Mouse (Mus musculus) kidney, adult 11 months (tissue): ENCODE results near the gene Nos1.

Experiments
- DNase-seq: peaks from one replicate; pipeline ENCODE4 v3.0.0; 2022

The Nos1 gene

DNA sequence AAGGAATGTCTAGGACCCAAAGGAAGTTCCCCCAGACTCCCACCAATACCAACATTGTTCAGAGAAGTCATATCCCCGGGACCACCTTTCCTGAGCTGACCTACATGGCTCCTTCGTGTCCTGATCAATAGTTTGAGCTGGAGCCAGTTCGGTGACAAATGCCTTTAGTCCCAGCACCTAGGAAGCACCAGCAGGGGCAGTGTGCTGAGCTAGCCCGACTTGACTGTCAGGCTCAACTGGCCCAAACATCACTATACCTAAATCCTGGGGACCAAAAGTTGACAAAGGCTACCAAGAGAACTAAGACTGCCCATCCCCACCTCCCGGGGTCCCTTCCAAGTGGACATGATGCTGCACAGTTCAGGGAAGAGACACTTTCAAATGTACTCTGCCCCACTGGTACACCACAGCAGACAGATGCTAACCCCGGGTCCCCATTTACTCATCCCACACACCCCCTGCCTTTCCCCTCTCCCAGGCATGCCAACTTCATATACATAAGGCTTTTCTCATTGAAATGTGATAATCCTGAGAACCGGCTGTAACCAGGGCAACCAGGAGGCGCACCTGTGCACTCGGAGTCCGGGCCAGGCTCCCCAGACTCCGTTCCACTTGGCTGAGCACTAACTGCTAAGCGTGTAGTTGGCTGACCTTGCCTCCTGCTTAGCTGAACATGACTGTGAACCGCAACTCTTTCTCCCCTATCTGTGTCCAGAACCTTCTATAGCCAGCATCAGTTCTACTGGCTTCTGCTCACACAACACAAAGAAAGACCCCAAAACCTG is 120.3 kb downstream of the Nos1 start:
- peak; percentile 55 for DNase-seq

DNA sequence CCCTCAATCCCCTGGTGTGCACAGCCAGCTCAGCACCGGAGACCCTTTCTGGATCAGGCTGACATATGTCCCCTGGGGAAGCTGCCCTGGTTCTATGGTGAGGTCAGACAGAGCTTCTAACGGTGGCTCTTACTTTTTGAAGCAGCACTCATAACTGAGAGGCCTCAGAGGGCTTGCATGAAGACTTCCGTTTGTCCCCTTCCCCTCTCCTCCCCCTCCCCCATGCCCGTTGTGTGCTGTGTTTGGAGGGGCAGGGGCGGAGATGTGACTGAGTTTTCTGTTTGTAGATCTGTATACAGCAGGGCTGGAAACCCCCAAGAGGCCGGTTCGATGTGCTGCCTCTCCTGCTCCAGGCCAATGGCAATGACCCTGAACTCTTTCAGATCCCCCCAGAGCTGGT is 122.7 kb downstream of the Nos1 start:
- no peak for DNase-seq

DNA sequence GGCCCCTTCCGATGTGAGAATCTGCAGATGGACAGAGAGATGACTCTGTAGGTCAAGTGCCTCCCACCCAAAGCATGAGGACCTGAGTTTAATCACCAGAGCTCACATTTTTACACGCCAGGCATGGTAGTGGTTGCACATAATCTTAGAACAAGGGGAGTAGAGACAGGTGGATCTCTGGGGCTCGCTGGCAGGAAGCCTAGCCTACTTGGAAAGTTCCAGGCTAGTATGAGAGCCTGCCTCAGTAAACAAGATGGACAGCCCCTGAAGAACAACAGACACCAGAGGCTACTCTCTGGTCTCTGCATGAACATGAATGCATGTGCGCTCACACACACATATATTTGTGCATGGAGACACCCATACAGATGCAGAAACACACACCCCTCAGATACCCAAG is 124.9 kb downstream of the Nos1 start:
- no peak for DNase-seq

DNA sequence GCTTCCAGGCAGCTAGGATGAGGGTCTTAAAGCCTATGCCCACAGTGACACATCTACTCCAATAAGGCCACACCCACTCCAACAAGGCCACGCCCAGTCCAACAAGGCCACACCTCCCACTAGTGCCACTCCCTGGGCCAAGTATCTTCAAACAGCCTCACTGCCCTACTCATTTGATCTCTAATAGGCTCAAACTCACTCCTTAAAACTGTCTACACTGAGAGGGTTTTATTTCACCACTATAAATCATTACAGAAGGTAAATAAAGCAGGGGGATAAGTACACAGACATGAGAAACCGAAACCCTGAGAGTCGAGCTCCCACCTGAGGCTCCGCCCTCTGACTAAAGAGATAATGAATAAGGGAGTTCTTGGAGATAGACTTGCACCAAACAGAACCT is 128.7 kb downstream of the Nos1 start:
- DNase-seq, result no peak

DNA sequence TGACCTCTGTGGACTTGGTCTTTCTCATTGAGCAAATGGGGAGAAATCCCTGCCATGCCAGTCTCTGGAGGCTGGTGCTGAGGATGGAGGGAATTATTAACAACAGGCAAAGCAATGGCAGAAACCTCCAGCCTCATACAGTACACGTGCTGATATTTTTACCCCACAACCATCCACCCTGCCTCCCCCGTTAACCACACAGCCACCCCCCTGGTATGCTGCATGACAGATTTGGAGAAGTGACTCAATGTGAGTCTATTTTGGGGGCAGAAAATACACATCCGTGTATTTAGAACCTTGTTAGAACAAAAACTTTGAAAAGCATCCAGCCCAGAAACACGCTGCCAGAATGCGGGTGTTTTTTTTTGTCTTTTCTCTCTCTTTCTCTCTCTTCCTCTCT is 135.5 kb downstream of the Nos1 start:
- DNase-seq, result no peak

DNA sequence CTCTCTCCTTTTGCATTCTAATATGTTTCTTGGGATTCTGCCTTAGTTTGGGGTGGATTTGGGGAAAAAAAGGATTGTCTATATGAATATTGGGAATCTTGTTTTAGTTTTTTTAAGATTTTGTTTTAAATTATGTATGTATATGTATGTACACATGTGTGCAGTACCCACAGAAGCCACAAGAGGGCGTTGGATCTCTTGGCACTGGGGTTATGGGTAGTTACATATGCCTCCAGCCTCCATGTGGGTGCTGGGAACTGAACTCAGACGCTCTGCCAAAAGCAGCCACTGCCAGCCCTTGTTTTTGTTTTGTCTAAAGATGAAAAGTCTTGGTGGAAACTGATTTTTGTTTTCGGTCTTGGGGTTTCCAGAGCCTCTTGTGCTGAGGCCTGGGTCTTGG is 136.1 kb downstream of the Nos1 start:
- DNase-seq, result no peak

DNA sequence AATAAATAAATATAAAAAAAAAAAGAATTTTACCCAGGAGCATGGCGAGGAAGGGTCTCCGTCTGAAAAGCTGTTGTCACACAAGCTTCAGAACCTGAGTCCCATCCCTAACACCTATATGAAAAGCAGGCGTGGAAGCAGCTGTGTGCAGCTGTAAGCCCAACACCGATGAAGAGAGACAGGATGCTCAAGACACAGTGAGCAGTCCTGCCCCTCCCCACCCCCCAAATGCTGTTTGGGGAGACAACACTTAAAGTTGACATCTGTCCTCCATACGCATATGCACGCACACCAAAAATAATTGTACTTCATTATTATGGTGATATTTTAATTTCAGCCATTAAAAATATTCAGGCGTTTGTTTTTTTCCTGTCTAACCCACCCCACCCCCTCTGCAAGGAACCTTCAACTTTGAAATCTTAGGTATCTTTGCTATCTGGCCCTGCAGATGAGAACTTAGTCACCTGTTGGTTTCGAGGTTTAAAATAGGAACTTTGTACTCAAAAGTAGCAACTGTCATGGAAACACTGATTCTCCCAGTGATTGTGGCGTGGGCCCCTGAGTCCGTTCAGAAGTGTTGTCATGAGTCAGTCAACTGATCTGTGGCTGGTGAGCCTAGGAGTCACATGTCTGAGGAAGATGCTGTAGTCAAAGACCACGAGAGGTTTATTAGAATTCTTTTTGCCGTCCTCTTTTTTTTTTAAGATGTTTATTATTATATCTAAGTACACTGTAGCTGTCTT is 141.1 kb downstream of the Nos1 start:
- no peak for DNase-seq

DNA sequence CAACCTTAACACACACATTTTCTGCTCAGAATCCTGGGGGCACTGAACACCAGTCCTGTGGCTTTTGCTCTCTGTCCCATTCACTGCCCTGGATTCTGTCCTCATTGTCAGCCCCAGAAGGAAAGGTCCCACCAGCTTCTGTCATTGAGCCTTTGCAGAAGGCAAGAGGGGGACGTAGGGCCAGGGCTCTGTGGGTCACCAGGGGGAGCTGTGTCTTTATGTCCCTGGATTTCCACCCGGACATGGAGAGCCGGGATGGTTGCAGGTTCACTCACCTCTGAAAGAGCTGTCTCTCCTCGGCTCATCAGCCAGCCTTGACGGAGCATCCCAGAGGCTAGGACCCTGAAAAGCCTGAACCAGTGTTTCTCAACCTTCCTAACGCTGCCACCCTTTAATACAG is 142.9 kb downstream of the Nos1 start:
- no peak for DNase-seq

DNA sequence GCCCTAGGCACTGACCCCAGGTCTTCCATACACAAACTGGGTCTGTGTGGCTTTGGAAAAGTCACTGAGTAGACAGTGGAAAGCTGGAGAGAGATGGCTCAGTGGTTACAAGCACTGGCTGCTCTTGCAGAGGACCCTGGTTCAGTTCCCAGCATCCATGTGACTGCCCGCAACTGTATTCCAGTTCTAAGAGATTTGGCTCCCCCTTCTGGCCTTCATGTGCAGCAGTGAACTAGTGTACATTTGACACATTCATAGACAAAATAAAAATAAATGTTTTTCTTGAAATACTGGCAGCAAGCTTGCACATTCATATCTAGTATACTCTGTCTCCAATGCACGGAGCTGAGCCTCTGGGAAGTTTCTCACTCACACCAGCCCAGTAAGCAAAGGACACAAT is 147.7 kb downstream of the Nos1 start:
- DNase-seq, result no peak

DNA sequence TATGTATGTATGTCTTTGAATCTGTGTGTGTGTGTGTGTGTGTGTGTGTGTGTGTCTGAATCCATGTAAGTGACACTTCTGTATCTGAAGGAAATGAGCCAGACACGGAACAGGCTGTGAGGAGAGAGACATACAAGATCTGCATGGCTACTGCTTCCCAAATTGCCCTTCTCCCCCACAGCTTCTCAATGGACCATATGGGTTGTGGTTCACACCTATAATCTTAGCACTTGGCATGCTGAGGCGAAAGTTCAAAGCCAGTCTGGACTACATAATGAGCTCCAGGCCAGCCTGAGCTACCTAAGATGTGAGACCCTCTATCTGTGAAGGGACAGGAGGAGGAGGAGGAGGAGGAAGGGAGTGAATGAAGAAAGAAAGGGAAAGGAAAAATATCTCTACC is 151.4 kb downstream of the Nos1 start:
- no peak for DNase-seq

DNA sequence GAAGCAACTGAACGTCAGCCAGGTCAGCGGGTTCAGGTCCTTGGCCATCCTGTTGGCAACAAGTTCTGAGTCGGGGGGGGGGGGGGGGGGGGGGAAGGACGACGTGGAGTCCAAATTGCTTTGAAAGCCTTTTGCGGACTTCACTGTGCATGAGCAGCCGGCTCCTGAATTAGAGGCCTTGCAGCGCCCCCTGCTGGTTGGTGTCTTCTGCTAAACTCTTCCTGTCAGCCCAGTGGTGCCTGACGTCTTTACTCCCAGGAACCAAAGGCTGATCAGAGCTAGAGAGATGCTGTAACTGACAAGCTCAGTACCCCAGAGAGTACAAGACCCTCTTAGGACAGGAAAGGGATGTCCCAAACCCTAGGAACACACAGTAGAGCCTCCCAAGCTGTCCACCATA is 152.0 kb downstream of the Nos1 start:
- DNase-seq, result peak; percentile 57

DNA sequence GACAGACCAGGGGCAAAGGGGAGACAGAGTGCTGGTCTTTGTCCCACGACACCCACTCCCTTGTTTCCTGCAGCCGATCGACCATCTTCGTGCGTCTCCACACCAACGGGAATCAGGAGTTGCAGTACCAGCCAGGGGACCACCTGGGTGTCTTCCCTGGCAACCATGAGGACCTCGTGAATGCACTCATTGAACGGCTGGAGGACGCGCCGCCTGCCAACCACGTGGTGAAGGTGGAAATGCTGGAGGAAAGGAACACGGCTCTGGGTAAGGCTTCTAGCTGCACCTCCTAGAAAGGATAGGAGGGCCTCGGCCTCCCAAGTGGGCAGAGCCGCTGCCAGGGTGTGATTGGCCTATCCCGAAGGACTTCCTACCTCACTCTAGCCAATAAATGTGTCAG is 155.5 kb downstream of the Nos1 start:
- DNase-seq, result no peak

DNA sequence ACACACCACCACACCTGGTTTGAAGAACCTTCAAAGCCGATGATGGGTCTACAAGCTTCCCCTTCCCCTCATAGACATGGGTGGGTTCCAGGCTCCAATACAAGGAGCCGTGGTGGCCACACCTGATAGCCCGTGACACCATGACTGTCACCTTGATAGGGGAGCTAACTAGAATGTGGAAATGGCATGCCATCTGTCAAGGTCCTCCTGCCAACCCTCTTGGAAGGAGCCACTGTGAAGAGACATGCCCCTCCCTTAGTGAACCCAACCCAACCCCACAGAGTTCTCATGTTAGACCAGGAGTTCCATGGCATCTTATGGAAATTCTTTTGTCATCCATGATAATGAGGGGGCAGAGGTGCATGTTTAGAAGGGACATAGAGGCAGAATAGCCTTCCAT is 156.4 kb downstream of the Nos1 start:
- DNase-seq, result no peak

DNA sequence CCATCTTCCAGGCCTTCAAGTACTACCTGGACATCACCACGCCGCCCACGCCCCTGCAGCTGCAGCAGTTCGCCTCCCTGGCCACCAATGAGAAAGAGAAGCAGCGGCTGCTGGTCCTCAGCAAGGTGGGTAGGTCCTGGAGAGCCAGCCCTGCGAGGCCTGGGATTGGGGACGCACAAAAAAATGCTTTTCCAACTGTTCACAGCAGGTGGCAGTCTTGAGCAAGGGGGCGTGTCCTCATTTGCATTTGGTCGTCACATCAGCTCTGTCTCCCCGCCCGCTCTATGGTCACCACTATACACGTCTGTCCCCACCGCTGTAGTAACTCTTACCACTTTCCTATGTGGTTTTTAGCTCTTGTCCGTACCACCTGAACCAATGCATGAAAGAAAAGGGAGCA is 157.3 kb downstream of the Nos1 start:
- DNase-seq, result peak; percentile 46

DNA sequence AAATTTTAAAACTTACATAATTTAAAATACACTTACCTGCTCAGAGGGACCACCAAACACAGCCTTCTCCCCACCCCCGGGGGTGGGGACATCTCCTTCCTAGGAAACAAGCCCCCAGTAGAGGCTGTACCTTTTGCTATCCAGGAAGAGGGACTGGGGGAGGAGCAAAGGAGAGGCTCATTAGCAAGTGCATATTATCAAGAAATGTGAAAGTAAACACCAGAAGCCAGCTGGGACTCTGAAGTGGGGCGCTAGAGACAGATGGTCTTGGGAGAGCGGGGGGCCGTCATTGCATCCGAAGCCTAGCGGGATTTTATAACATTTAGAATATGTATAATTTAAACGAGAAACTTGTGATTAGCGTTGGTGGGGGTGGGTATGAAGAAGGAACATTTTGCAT is 158.6 kb downstream of the Nos1 start:
- no peak for DNase-seq

DNA sequence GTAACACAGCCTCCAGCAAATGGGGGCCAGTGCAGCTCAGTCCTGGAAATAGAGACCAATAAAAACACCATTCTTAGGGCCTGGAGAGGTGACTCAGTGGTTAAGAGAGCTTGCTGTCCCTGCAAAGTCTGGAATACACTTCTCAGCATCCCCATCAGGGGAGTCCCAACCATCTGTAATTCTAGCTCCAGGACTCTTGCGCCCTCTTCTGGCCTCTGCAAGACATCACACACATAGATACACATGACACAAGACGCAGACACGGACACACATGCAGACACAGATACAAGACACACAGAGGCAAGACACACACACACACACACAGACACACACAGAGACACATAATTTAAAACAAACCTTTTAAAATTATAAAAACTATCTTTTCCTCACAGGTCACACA is 160.7 kb downstream of the Nos1 start:
- DNase-seq, result no peak

DNA sequence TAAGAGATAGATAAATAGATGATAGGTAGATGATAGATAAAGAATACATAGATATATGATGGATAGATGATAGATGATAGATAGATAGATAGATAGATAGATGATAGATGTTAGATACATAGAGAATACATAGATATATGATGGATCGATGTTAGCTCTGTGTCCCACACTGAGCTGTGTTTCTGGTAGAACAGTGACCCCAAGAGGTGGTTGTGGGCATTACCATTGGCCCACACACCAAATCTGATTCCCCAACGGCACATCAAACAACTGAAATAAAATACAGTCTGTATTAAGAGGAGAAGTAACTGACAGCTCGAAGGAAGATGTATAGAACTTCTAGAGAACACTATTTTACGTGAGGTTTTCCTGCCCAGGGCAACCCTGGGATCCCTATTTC is 165.8 kb downstream of the Nos1 start:
- DNase-seq, result no peak

DNA sequence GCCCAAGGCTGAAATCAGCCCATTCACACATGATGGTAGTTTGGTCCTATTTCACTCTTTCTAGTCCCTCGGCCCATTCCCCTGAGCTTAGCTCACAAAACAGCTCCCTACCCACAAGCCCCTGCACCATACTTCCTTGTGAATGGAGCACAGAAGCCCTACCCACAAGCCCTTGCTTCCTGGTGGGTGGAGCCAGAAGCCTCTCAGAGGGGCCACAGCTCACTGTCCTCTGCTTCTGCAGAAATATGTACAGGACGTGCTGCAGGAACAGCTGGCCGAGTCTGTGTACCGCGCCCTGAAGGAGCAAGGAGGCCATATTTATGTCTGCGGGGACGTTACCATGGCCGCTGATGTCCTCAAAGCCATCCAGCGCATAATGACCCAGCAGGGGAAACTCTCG is 168.6 kb downstream of the Nos1 start:
- no peak for DNase-seq

DNA sequence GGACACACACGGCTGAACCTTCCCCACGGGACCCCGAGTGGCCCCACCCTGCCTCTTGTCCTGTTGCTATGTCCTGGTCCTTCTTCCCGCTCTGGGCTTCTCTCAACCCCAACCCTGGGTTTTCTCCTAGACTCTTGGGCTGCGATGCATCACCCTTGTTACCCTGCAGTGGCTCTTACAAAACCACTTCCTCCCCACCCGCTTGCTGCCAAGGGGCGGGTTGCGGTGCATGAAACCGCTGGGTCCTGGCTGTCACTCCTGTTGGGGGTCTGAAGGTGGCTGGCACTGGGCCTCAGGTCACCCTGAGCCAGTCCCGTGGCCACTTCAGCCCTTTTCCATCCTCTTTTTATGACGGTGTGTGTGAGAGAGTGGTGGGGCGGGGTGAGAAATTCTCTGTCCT is 173.1 kb downstream of the Nos1 start:
- DNase-seq, result no peak

DNA sequence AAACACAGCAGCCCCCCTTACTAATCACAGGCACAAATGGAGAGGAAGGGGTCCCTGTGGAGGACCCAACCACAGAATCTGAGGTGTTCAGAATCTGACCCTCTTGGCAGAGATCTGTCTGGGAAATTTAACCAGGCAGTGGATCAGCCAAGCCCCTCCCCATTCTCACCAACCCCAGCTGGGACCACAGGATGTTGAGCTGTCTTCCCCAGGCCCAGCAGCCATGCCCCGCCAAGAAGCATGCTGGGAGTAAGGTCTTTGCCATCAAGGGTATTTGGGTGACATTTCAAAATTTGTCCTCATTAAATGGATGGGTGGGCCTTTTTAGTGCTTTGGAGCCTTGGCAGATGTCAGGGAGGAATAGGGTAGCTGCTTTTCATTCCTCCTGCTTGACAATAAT is 173.6 kb downstream of the Nos1 start:
- no peak for DNase-seq

DNA sequence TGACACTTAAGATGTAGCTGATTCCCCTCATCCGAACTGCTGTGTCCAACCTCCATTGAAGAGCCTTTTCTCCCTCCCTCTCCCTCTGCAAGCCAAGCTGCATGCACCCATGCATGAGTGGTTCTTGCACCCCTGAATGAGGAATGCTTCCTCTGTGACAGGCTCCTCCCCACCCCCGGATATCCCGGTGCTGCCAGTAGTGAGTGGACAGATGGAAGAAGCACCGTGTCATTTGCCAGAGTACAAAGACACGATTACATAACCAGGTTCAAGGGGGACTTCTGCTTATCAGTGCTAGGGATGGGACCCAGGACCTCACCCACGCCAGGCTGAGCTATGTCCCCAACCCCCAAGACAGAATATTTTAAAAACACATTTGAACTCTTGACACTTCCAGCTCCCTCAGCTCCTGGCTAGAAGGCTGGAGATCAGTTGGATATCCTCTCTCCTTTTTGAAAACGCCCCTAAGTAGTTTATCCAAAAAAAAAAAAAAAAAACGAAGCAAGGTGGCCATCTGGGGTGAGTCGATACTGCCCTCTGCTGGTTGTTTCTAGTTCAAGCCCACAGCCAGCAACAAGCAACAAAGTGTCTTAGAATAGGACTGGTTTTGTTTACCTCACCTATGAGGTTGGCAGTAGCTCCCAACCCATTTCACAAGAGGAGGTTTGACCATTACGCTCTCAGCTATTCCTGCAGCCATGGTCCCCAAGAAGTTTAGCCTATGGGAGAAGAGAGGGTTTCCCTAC is 175.0 kb downstream of the Nos1 start:
- DNase-seq, result peak; percentile 30

DNA sequence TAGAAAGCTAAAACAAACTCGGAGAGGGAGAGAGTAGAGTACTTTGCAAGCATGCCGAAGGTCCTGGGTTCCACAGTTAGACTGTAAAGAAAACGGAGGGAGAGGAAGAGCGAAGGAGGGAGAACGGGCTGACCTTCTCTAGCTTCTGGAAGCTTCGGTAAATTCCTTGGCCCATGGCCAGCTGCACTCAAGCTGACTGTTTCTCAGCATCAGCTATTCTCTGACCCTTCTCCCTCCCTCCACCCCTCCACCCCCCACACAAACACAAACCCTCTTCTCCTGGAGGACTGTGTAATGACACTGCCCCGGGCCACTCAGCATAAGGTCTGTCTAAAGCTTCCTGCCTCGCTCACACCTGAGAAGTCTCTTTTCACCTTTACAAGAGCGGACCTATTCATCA is 183.9 kb downstream of the Nos1 start:
- peak; percentile 43 for DNase-seq

DNA sequence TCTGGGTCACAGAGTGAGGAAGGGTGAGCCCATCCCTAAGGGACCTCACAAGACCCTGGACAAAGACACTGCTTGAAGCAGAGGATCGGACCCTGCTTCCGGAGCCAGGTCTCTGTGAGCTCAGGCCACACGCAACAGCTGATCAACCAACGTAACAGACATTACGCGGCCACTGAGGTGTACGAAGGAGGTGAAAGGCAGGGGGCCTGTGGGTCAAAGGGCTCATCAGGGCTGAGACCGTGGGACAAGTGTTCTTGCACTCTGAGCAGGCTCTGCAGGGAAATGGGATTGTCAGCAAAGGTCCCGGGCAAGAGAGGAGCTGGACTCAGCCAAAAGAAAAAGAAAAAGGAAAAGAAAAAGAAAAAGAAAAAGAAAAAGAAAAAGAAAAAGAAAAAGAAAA is 186.1 kb downstream of the Nos1 start:
- peak; percentile 37 for DNase-seq

DNA sequence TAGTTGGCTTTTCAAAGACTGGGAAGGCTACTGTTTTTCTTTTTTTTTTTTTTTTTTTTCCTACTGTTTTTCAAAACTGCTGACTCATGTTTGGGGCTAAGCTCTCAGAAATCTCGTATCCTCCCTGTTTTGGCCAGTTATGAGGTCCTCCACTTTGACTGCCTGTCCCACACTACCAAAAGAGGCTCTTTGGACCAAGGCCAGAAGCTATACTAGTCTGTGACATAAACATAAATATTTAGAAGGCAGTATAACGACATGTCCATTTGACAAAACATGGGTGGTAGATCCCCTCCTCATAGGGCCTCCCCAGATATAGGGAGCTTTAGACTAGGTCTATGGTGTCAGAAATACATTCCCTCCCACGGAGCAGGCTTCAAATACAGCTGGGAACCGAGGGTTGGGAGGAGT is 186.8 kb downstream of the Nos1 start:
- no peak for DNase-seq
